Mouse (Mus musculus) lung, postnatal 0 days (tissue): ENCODE measurements at regions not wholly inside any gene's neighbourhood (a gene's known extent, or its start where the extent isn't known, plus 50 kb on each side); places are given as distances from the start of the nearest gene placed in this dataset.

ENCODE experiments used
- ATAC-seq: fragments of 200-750 bp; cut with Nextera tagmentation; 2 replicates; pipeline ENCODE4 v1.8.0; 2017; ENCODE audit warnings: moderate library complexity
- DNase-seq: peaks from one replicate; pipeline ENCODE4 v3.0.0-alpha.2; 2016; ENCODE audit warnings: low spot score
- H3K27ac ChIP-seq: fragments of 300-500 bp; sonication (generic); 2 replicates; pipeline ENCODE4 v1.5.1; 2014; ENCODE audit warnings: antibody characterized with exemption, mild to moderate bottlenecking, low read length, mixed read lengths
- H3K27me3 ChIP-seq: fragments of 300-500 bp; sonication (generic); replicated peaks from 2 replicates; pipeline ENCODE4 v1.6.1; 2014; ENCODE audit warnings: low read length, mixed read lengths; ENCODE audit not compliant: insufficient read depth
- H3K36me3 ChIP-seq: fragments of 300-500 bp; sonication (generic); 2 replicates; pipeline ENCODE4 v1.6.1; 2014; ENCODE audit warnings: low read length, mixed read lengths; ENCODE audit not compliant: insufficient read depth
- H3K4me1 ChIP-seq: fragments of 300-500 bp; sonication (generic); 2 replicates; pipeline ENCODE4 v1.6.1; 2014; ENCODE audit warnings: antibody characterized with exemption, low read depth, low read length, mixed read lengths; ENCODE audit not compliant: insufficient read depth
- H3K4me2 ChIP-seq: fragments of 300-500 bp; sonication (generic); replicated peaks from 2 replicates; pipeline ENCODE4 v1.6.1; 2014; ENCODE audit warnings: low read depth, mild to moderate bottlenecking, low read length, moderate library complexity, mixed read lengths
- H3K4me3 ChIP-seq: fragments of 300-500 bp; sonication (generic); 2 replicates; pipeline ENCODE4 v1.5.1; 2014; ENCODE audit warnings: low read depth, low read length
- H3K9ac ChIP-seq: fragments of 300-500 bp; sonication (generic); replicated peaks from 2 replicates; pipeline ENCODE4 v1.6.1; 2014; ENCODE audit warnings: low read depth, mild to moderate bottlenecking
- H3K9me3 ChIP-seq: fragments of 300-500 bp; sonication (generic); 2 replicates; pipeline ENCODE4 v1.6.1; 2016; ENCODE audit warnings: low read length, mixed read lengths
- CTCF ChIP-seq: IDR thresholded peaks from 2 replicates; pipeline ENCODE4 v1.5.1; 2016; ENCODE audit warnings: antibody characterized with exemption, mild to moderate bottlenecking
- EP300 ChIP-seq: IDR thresholded peaks from 2 replicates; pipeline ENCODE4 v1.6.1; 2016; ENCODE audit warnings: antibody characterized with exemption, mild to moderate bottlenecking, control low read depth
- WGBS: fragments of 180-500 bp; shearing (Covaris S2); extraction: QIAGEN DNeasy Blood & Tissue Kit; methylation state at CpG from one replicate; pipeline ENCODE4 v1.1.7; 2014; 5-methylcytosine and 5-hydroxymethylcytosine counted together

DNA sequence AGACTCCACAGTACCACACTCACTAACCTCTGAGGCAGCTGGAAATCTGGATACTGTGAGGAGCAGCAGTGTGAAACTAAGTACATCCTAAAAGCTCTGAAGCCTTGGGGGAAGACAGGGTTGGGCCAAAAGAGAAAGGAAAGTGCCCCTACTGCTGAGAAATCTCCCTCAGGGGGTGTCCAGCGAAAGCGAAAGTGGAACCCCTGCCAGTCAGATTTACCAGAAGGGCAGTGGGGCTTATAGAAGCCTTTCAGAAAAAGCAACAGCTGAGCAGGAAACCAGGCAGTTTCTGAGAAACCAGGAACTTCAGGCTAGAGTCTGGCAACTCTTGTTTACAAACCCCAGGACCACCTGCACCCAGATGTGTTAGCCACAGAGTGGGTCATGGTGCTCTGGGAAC, 251.3 kb upstream of the Jun start:
- WGBS = 48% methylated on average over 2 of the region's 2 CpGs
- Histone ChIP-seq H3K27ac (peak overlapping the region; percentile 52; the same call in 1 of the 2 replicates), H3K4me3 (no peak overlapping the region), H3K9ac (0 out of 2 replicates have a peak overlapping the region, but pooled peaks have one; percentile 4), H3K4me1 (no peaks in the 10 kb centered on the region; the same call in 1 of the 2 replicates), H3K27me3 (no peaks in the 10 kb centered on the region), H3K4me2 (no peak overlapping the region), H3K36me3 (no peaks in the 10 kb centered on the region), H3K9me3 (no peaks in the 10 kb centered on the region)
- ATAC-seq = peak; percentile 11; the same call in 1 of the 2 replicates
- DNase-seq = peak; percentile 23
- TF ChIP-seq CTCF (no peak), EP300 (no peak)

DNA sequence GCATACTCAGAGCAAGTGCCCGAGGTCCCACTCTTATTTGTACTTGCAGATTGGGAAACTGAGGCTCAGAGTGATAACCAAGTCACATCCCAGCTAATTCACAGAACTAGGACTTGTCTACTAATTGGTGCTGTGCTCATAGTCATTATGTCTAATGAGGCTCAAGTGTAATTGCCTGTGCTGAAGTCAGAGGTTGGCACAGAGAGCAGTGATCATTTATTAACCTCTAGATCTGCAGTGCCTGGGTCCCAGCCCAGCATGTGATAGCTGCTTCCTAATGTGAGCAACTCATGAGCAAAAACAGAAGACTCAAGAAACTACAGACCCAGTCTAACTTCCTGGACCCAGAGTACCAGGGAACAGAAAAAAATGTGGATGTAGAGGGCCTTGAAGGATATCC, 252.0 kb upstream of the Jun start:
- TF ChIP-seq EP300 (no peak), CTCF (no peak)
- 66% methylated on average over 1 of the region's 1 CpGs for WGBS

DNA sequence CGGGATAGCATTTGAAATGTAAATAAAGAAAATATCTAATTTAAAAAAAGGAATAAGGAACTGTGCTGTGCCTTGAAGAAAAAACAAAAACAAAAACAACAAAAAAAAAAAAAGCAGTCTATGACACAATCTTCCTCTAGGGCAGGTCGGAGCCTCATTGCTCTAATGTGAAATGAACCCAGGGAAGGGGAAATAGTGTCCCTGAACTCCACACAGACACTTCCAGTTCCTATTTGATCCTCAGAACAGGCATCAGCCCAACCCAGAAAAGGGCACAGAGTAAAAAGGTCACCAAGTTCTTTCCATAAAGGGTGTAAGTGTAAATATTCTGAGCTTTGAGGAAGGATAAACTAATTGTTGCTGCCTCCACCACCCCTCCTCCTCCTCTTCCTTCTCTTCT, 250.2 kb upstream of the Fggy start:
- Histone ChIP-seq H3K27me3 (no peaks in the 10 kb centered on the region), H3K4me2 (no peak overlapping the region), H3K9me3 (no peaks in the 10 kb centered on the region), H3K36me3 (no peaks in the 10 kb centered on the region), H3K27ac (no peak overlapping the region), H3K4me3 (no peak overlapping the region), H3K4me1 (peaks cover 2% of the 10 kb centered on the region; the same call in 1 of the 2 replicates), H3K9ac (no peak overlapping the region)
- ATAC-seq (no peak), DNase-seq (no peak)
- TF ChIP-seq CTCF = no peak
- TF ChIP-seq EP300 = no peak
- 69% methylated on average over 2 of the region's 2 CpGs for WGBS

More for the DNA sequence above, 252.0 kb upstream of the Jun start:
- DNase-seq (no peak), ATAC-seq (no peak)
- Histone ChIP-seq H3K9me3 (no peaks in the 10 kb centered on the region), H3K4me1 (no peaks in the 10 kb centered on the region; the same call in 1 of the 2 replicates), H3K4me3 (no peak overlapping the region), H3K27ac (no peak overlapping the region), H3K9ac (no peak overlapping the region), H3K4me2 (no peak overlapping the region), H3K27me3 (no peaks in the 10 kb centered on the region), H3K36me3 (no peaks in the 10 kb centered on the region)

DNA sequence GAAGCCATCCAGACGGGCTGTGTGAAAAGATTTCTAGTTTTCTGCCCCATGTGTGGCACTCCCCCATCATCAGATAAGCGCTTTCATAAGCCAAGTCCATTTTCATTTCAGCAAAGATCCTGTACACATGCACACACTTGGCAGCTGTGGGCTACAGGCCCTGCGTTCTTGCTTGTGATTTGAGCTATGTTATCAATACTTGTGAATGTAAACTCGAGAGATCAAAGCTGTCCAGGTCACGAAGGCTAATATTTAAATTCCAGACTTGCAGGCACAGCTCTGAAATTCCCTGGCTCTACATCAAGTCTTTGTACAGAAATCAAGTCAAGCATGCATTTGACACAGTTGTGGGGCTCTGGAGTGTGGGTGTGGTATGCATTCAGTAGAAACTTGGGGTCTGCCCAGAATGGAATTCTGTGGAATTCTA, 248.8 kb upstream of the Fggy start:
- Histone ChIP-seq H3K27me3 (no peaks in the 10 kb centered on the region), H3K4me2 (no peak overlapping the region), H3K4me1 (peaks cover 2% of the 10 kb centered on the region; the same call in 1 of the 2 replicates), H3K36me3 (no peaks in the 10 kb centered on the region), H3K4me3 (no peak overlapping the region), H3K9ac (no peak overlapping the region), H3K9me3 (no peaks in the 10 kb centered on the region), H3K27ac (no peak overlapping the region)
- no peak for TF ChIP-seq CTCF
- TF ChIP-seq EP300 = no peak
- 33% methylated on average over 5 of the region's 5 CpGs for WGBS
- DNase-seq = no peak
- no peak for ATAC-seq

DNA sequence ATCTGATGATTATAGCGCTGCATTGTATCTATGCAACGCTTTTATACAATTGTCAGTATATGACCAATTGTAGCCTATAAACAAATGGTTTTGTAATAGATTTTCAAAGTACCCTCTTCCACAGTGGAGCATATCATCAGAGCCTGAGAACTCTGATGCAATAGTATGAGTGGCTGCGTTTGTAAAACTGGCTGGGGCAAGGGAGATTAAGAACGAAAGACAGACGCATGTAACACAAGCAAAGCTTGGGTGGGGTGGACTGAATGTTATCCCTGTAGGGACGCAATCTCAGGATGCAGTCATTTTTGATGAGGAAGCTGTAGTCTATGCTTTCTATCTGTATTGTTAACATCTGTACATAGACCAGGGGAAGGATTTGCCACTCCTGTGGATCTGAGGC, 246.9 kb upstream of the Fggy start:
- 20% methylated on average over 6 of the region's 6 CpGs for WGBS
- Histone ChIP-seq H3K27ac (no peak overlapping the region), H3K4me3 (no peak overlapping the region), H3K4me1 (peaks cover 2% of the 10 kb centered on the region; the same call in 1 of the 2 replicates), H3K9me3 (no peaks in the 10 kb centered on the region), H3K4me2 (no peak overlapping the region), H3K27me3 (no peaks in the 10 kb centered on the region), H3K9ac (no peak overlapping the region), H3K36me3 (no peaks in the 10 kb centered on the region)
- ATAC-seq (peak; percentile 90), DNase-seq (peak; percentile 89)
- peak; percentile 70 for TF ChIP-seq EP300
- TF ChIP-seq CTCF = no peak

DNA sequence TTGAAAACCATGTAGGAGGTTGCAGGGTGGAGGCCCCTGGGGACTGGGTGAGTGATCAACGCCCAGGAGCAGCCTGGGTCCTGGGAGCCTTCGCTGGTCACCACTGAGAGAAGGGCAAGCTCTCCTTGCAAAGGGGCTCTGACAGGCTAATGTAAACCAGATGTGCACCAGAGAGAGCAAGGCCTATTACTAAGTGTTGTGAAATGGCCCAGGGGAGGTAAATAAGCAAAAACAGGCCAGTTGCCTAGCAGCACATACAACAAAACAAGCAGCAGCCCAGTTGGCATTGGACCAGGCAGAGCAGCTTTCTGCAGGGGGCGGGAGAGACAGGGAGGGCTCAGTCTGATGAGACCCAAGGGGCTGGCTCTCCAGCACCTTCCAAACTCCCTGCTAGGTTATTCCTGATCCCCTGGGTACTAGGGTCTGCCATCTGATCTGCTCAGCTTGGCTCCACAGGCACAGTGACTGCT, 239.5 kb upstream of the Fggy start:
- H3K9ac ChIP-seq = no peak overlapping the region
- H3K27me3 ChIP-seq = no peaks in the 10 kb centered on the region
- WGBS = 50% methylated on average over 3 of the region's 3 CpGs
- no peak overlapping the region for H3K4me2 ChIP-seq
- peaks cover 10% of the 10 kb centered on the region; the same call in 1 of the 2 replicates for H3K4me1 ChIP-seq
- peak; percentile 93 for DNase-seq
- no peaks in the 10 kb centered on the region for H3K36me3 ChIP-seq
- peak; percentile 10; the same call in 1 of the 2 replicates for TF ChIP-seq CTCF
- TF ChIP-seq EP300 = peak; percentile 92
- no peaks in the 10 kb centered on the region for H3K9me3 ChIP-seq
- H3K4me3 ChIP-seq = no peak overlapping the region
- peak; percentile 94 for ATAC-seq
- H3K27ac ChIP-seq = 0 out of 2 replicates have a peak overlapping the region, but pooled peaks have one; percentile 51
